Mouse (Mus musculus) brain, embryonic 18.5 days (tissue): ENCODE data around the gene Pnpla3.

Experiments
- DNase-seq: peaks from one replicate; pipeline ENCODE4 v3.0.0-alpha.2; 2012; ENCODE audit warnings: low read depth, low spot score

The Pnpla3 gene

GRCm38 (mm10) chr15:84178733-84179132, 11.1 kb downstream of the Pnpla3 start:
- DNase-seq: no peak

DNA sequence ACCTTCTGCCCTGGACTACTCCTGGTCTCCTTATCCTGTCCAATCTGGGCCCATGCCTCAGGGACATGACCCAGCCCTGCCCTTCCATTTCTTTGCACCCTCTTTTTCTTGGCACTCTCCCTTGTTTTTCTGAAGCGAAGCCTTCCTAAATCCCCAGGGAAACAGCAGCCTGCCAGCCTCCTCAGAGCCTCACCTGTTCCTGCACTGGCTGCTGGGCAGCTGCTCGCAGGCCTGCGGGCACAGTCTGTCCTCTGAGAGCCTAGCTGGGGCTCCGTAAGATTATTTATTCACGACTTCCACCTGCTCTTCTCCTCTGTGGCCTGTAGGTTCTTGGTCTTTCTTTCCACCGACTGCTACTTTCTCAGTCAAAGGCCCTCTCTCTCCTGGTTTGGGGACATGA, 14.4 kb downstream of the Pnpla3 start:
- no peak for DNase-seq

- no peak for DNase-seq
These were observed 16.3 kb downstream of the Pnpla3 start for GRCm38 (mm10) chr15:84183967-84184366.

DNA sequence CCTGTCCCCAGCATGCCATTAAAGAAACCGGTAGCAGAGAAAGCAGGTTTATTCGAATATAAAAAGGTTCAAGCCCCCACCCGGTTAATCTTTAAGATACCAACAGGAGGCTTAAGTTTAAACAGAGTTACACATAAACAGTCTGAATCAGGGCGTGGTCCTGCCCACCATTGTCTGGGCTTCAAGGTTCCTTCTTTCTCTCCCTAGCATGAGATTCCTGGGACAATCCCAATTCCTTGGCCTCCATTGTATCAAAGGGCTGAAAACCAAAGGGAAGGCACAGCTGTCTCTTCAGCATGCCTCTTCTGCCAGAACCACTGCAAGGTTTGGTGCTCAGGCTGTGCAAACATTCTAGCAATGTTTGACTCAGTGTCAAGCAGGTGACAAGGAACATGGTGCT, 18.6 kb downstream of the Pnpla3 start:
- no peak for DNase-seq

GRCm38 (mm10) chr15:84188887-84189530, 21.4 kb downstream of the Pnpla3 start:
- DNase-seq: no peak

- no peak for DNase-seq
These were observed 22.2 kb downstream of the Pnpla3 start for GRCm38 (mm10) chr15:84189881-84190280.

- no peak for DNase-seq
These were observed 24.1 kb downstream of the Pnpla3 start for GRCm38 (mm10) chr15:84191724-84192057.

DNA sequence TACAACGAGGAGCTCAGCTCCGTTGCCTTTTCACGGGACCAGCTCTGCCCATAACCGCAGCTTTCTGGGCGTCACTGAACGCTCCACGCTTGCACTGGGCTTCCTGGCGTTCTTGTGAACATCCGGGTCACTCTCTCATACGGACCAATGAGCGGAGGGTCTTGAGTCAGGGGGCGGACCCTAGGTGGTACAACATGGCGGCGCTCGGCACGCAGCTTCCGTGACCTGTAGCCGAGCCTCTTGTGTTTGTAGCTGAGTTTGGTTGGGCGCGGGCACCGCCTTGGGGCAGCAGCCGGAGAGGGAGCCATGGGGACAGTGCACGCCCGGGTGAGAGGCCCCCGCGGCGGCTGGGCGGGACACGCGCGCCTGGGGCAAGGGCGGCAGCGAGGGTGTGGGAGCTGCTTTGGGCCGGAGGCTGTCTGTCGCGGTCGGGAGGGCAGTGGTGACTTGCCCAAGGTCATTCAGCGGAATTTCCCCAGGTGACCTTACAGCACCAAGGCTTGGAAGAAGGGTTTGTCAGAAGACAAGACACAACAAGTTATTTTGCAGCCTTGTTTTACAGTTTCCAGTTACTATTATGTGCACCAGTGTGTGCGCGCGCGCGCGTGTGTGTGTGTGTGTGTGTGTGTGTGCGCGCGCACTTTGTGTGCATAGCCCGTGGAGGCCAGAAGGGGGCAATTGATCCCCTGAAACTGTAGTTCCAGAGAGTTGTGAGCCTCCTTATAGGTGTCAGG, 24.6 kb downstream of the Pnpla3 start, which contains the start of gene Samm50:
Samm50 (plus strand) TSS at position 184 of the 734 bp plus-strand sequence.
- peak; percentile 90 for DNase-seq

DNA sequence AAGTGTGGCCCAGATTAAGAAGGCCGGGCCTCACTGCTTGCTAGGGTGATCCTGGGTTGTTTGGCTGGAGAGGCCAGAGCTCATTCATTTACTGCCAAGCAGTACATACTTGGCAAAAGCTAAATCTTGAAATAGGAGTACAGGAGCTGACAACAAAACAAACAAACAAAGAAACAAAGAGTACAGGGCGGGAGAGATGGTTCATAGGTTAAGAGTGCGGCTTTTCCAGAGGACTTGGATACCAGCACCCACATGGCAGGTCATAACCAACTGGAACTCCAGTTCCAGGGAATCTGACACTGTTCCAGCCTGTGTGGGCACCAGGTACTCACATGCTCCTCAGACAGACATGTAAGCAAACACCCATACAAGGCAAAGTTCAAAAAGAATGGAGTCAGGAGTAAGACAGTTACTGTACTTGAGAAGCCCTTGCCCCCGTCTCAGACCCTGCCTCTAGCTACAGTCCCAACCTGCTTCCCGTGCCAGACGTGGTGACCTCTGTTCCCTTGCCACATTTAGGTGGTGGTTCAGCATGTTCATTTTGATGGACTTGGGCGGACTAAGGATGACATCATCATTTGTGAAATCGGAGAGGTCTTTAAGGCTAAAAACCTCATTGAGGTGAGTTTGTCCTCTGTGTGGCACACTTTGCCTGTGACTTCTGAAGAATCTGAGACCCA, 29.0 kb downstream of the Pnpla3 start:
- no peak for DNase-seq

- DNase-seq: no peak
These were observed 39.7 kb downstream of the Pnpla3 start for GRCm38 (mm10) chr15:84207327-84207726.

DNA sequence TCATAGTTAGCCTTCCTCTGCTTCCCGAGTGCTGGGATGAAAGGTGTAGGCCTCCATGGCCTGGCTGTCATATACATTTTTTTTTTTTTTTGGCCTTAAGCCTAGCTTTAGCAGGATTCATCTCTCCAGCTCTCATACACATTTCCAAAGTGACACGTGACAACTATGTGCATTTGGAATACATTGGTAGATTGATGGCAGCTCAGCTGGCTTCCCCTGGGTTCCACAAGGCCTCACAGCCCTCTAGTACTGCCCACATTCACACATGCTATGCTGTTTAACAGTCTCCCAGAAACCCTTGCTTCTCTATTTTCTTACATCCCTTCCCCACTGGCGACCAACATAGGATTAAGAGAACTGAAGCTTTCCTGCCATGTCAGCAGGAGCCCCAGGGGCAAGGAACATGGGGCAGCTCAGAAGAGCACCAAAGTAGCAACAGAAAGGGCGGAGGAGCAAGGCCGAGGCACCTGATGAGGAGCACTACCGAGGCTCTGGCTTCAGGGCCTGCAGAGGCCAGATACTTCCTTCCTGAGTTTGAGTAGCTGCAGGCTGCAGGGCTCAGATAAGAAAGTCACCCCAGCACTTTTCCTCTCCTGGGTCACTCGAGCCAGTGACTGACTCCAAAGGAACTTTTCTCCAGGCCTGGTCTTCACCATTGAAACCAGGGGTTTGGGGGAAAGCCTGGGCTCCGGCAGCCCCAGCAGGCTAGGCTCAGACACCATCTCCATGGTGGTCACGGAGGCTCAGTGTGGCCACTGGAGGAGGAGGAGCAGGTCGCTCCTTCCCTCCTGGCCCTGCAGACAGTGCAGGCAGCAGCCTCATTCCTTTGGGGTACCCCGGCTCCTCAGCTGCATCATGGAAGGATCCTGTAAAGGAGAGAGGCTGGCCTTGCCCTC, 42.1 kb downstream of the Pnpla3 start:
- no peak for DNase-seq

DNA sequence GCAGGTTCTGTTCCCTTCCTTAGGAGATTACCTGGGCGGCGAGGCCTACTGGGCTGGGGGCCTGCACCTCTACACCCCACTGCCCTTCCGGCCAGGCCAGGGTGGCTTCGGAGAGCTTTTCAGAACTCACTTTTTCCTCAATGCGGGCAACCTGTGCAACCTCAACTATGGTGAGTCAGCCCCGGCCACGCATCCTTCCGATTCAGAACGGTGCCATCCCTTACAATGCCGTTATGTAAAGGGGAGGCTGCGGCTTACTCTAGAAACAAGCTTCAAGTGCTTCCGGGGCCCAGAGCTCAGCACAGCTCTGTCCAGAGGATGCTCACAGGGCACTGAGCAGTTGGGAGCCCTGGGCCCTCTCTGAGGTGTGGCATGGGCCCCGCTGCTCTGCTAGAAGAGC, 42.8 kb downstream of the Pnpla3 start:
- no peak for DNase-seq

- DNase-seq: no peak
These were observed 43.3 kb downstream of the Pnpla3 start for GRCm38 (mm10) chr15:84210941-84211340.

GRCm38 (mm10) chr15:84211564-84211963, 43.9 kb downstream of the Pnpla3 start:
- no peak for DNase-seq

GRCm38 (mm10) chr15:84212031-84212755, 44.6 kb downstream of the Pnpla3 start:
- peak; percentile 73 for DNase-seq

GRCm38 (mm10) chr15:84212756-84213105, 45.1 kb downstream of the Pnpla3 start:
- no peak for DNase-seq

GRCm38 (mm10) chr15:84213162-84213739, 45.6 kb downstream of the Pnpla3 start:
- no peak for DNase-seq

DNA sequence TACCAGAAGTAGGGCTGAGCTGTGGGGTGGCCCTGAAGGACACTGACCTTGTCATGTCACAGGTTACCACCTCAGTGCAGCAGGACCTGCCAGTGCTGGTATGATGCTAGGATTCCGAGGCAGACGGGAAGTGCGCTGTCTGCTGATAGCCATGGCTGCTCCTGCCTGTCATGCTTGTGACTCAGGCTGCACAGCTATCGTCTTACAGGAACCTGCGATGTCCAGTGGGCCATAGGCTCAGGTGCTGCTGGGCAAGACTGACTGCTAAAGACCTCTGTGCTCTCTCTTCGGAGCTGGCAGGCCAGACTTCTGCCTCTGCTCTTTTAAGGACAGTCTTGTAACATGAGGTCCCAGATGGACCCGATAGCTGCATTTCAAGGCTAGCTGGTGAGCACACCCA, 46.8 kb downstream of the Pnpla3 start:
- DNase-seq: no peak

- no peak for DNase-seq
These were observed 47.6 kb downstream of the Pnpla3 start for GRCm38 (mm10) chr15:84215273-84215672.

- no peak for DNase-seq
These were observed 48.4 kb downstream of the Pnpla3 start for GRCm38 (mm10) chr15:84216026-84216425.
